Mouse (Mus musculus) limb, embryonic 11.5 days (tissue): ENCODE data around the gene Rad21l. TPM values are rescaled to one million over a fixed set of nuclear protein-coding genes. Genes with fewer than 3 reads are reported as not detected.
A peak's percentile ranks its signal among the peaks of the same experiment; 100 is the strongest.

Experiments used
- ATAC-seq: fragments of 200-750 bp; cut with Nextera tagmentation; 2 replicates; pipeline ENCODE4 v1.8.0; 2017; ENCODE audit warnings: low read depth; ENCODE audit not compliant: insufficient number of reproducible peaks, low FRiP score, low TSS enrichment
- DNase-seq: peaks from one replicate; pipeline ENCODE4 v3.0.0-alpha.2; 2015; ENCODE audit warnings: low spot score
- H3K27ac ChIP-seq: fragments of 300-500 bp; sonication (generic); replicated peaks from 2 replicates; pipeline ENCODE4 v1.5.1; 2014; ENCODE audit warnings: low read depth, mild to moderate bottlenecking, low read length
- H3K27me3 ChIP-seq: fragments of 300-500 bp; sonication (generic); 2 replicates; pipeline ENCODE4 v1.6.1; 2014; ENCODE audit warnings: mild to moderate bottlenecking, low read length, mixed read lengths; ENCODE audit not compliant: control insufficient read depth, insufficient read depth
- H3K36me3 ChIP-seq: fragments of 300-500 bp; sonication (generic); 2 replicates; pipeline ENCODE4 v1.6.1; 2014; ENCODE audit warnings: mild to moderate bottlenecking, low read length, moderate library complexity, mixed read lengths; ENCODE audit not compliant: control insufficient read depth, insufficient read depth
- H3K4me1 ChIP-seq: fragments of 300-500 bp; sonication (generic); 2 replicates; pipeline ENCODE4 v1.6.1; 2014; ENCODE audit warnings: low read length, mixed read lengths; ENCODE audit not compliant: control insufficient read depth, insufficient read depth
- H3K4me2 ChIP-seq: fragments of 300-500 bp; sonication (generic); 2 replicates; pipeline ENCODE4 v1.6.1; 2014; ENCODE audit warnings: low read depth, mild to moderate bottlenecking, moderate library complexity; ENCODE audit not compliant: severe bottlenecking
- H3K4me3 ChIP-seq: fragments of 300-500 bp; sonication (generic); 2 replicates; pipeline ENCODE4 v1.5.1; 2014; ENCODE audit warnings: low read depth, low read length
- H3K9ac ChIP-seq: fragments of 300-500 bp; sonication (generic); 2 replicates; pipeline ENCODE4 v1.6.1; 2014; ENCODE audit warnings: mild to moderate bottlenecking, low read length
- H3K9me3 ChIP-seq: fragments of 300-500 bp; sonication (generic); 2 replicates; pipeline ENCODE4 v1.6.1; 2016; ENCODE audit warnings: low read length; ENCODE audit not compliant: control insufficient read depth
- WGBS: fragments of 180-500 bp; shearing (Covaris S2); extraction: QIAGEN DNeasy Blood & Tissue Kit; methylation state at CpG from one replicate; pipeline ENCODE4 v1.1.7; 2014; 5-methylcytosine and 5-hydroxymethylcytosine counted together
- polyA plus RNA-seq: library from polyadenylated mRNA; unstranded; fragments of >200 nt; fragmentation: Nextera tagmentation; extraction: Ambion mirVana; gene quantifications from 2 replicates; pipeline ENCODE4 v1.2.1, GENCODE M21; 2014

The Rad21l gene
- polyA plus RNA-seq, 1 experiment from 2014 or later, result not detected

DNA sequence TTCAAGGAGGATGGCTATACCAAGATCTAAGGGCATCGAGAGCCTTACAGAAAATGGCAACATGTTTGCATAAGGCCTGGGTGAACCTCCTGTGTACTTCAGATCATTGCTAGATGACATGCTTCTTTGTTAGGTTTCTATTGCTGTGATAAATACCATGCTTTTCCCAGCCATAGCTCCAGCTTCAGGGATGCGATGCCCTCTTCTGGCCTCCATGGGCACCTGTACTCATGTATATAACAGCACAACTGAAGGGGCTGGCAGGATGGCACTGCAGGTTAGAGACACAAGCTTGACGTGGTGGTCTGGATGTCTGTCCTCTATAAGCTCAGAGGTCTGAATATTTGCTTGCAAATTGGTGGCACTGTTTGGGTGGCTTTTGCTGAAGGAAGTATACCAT lies 14.0 kb upstream of the Rad21l start:
- DNase-seq, result peak; percentile 23
- Histone ChIP-seq H3K27ac (no peak overlapping the region), H3K9ac (no peak overlapping the region), H3K36me3 (no peaks in the 10 kb centered on the region), H3K4me2 (no peak overlapping the region), H3K4me1 (no peaks in the 10 kb centered on the region), H3K27me3 (no peaks in the 10 kb centered on the region), H3K4me3 (no peak overlapping the region), H3K9me3 (no peaks in the 10 kb centered on the region)
- 57% methylated on average over 3 of the region's 3 CpGs for WGBS
- no peak for ATAC-seq

DNA sequence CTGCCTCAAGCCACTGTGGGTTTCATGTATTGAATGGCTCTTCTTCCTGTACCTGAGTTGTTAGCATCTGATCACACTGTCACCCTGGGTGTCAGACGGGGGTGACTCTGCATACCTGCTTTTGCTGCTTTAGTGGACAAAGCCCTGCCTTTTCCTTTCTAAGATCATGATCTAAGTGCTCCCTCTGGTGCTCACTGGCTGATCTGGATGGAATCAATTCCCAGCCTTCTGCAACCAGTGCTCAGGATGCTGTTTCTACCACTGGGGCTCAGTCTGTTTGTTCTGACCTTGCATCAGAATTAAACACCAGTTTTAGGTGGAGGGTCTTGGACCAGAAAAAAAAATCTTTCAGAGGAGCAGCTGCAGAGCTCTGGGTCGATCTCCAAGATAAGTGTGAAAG lies 7.9 kb upstream of the Rad21l start:
- Histone ChIP-seq H3K9ac (no peak overlapping the region), H3K27me3 (no peaks in the 10 kb centered on the region), H3K4me1 (no peaks in the 10 kb centered on the region), H3K36me3 (no peaks in the 10 kb centered on the region), H3K9me3 (no peaks in the 10 kb centered on the region), H3K27ac (no peak overlapping the region), H3K4me3 (no peak overlapping the region), H3K4me2 (no peak overlapping the region)
- no peak for DNase-seq
- 0 out of 2 replicates have a peak, but pooled peaks have one; percentile 21 for ATAC-seq
- 57% methylated on average over 2 of the region's 2 CpGs for WGBS

DNA sequence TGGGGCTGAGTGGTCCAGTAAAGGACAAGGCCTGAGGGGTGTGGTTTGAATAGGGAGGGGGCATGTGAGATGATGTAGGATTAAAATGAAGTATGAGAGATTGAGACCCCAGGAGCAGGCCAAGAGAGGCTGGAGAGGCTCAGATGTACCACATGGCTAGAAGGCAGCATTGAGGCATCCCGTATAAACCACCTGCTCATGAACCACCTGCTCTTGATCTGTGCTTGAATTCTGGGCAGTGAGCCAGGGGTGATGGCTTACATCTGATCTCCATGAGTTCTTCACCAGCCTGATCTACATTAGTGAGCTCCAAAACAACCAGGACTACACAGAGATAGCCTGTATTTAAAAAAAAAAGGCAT lies 2.6 kb upstream of the Rad21l start:
- H3K9ac ChIP-seq, result no peak overlapping the region
- H3K9me3 ChIP-seq, result no peaks in the 10 kb centered on the region
- H3K27ac ChIP-seq, result no peak overlapping the region
- WGBS, result 83% methylated on average over 1 of the region's 1 CpGs
- no peaks in the 10 kb centered on the region for H3K36me3 ChIP-seq
- H3K4me1 ChIP-seq, result no peaks in the 10 kb centered on the region
- H3K27me3 ChIP-seq, result peaks cover 3% of the 10 kb centered on the region; the same call in 1 of the 2 replicates
- no peak overlapping the region for H3K4me3 ChIP-seq
- DNase-seq, result no peak
- no peak overlapping the region for H3K4me2 ChIP-seq
- ATAC-seq, result 0 out of 2 replicates have a peak, but pooled peaks have one; percentile 6

DNA sequence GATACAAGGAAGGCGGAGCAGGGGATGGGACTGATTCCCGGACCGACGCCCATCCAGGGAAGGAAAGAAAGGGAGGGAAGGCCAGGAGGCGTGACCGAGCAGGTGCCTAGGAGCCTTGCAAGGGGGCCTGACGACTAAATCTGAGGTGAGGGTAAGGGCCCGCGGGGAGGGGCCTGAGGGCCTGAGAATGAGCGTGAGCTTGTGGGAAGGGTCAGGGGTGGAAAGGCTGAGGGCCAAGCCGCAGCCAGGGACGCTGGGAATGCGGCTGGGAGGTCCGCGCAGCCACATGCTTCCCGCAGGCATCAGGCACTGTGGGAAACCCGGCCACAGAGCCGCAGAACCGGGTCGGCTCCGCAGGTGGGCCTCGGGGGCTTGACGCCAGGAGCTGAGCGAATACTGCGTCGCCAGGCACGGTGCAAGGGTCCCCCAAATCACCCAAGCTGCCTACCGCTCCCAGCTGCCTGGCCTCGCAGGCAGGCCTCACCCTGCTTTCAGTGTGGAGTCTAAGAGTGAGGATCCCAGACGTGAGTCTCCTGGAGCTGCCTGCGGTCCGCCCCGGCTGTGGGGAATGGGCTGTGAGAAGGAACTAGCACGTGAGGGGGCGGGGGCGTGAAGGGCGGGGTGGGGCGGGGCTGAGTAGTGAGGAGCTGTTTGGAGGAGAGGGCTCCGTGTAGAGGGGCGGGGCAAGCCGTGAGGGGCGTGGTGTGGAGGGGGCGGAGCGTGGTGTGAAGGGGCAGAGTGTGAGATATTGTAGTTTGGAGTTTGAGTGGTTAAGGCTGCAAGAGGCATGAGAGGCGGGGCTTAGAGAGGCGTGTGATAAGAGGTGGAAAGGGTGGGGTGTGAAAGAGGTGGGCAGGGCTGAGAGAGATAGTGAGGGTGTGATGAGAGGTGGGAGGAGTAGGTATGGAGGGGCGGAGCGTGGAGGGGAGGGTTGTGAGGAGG lies 2.0 kb upstream of the Rad21l start:
- H3K9ac ChIP-seq, result no peak overlapping the region
- H3K27me3 ChIP-seq, result peaks cover 3% of the 10 kb centered on the region; the same call in 1 of the 2 replicates
- no peak for DNase-seq
- H3K9me3 ChIP-seq, result no peaks in the 10 kb centered on the region
- ATAC-seq, result peak; percentile 47; the same call in 1 of the 2 replicates
- H3K4me3 ChIP-seq, result no peak overlapping the region
- H3K4me2 ChIP-seq, result no peak overlapping the region
- WGBS, result 37% methylated on average over 47 of the region's 48 CpGs
- no peaks in the 10 kb centered on the region for H3K4me1 ChIP-seq
- no peaks in the 10 kb centered on the region for H3K36me3 ChIP-seq
- H3K27ac ChIP-seq, result no peak overlapping the region

DNA sequence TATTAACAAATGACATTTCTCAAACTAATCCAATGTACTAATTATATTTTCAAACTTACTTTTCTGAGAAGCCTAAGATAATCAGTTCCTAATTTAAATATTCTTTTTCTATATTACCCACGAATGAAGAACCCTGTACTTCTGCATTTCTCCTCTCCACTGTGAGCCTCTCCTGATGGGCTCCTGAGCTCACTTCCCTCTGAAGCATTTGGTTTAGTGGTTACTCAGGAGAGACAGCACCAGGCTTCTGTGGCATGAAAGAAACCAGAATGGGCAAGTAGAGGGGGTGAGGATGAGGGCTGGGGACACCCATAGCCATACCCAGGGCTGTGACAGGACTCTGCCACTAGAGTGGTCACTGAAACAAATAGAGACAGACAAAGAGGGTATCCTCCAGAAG lies 16.3 kb downstream of the Rad21l start:
- Histone ChIP-seq H3K9ac (no peak overlapping the region), H3K27ac (no peak overlapping the region), H3K9me3 (no peaks in the 10 kb centered on the region), H3K4me1 (no peaks in the 10 kb centered on the region), H3K4me3 (no peak overlapping the region), H3K27me3 (no peaks in the 10 kb centered on the region), H3K36me3 (no peaks in the 10 kb centered on the region), H3K4me2 (no peak overlapping the region)
- DNase-seq, result no peak
- 67% methylated on average over 1 of the region's 1 CpGs for WGBS
- no peak for ATAC-seq

DNA sequence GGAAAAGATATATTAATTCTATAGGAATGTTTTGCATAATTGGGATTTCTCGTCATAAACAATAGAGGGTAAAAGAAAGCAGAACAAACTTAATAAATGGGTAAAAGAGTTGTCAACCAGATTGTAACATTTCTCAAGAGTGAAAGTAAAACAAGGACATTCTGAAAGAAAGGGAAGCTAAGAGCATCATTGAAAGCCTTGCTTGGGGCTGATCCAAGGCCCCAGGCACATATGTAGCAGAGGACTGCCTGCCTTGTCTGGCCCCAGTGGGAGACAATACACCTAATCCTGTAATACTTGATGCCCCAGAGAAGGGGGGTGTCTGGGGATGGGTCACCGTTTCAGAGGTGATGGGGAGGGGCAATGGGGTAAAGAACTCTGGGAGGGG lies 32.3 kb downstream of the Rad21l start:
- DNase-seq (no peak), ATAC-seq (no peak)
- no peak overlapping the region for H3K27ac ChIP-seq
- WGBS, result 82% methylated on average over 2 of the region's 2 CpGs
- peaks cover 25% of the 10 kb centered on the region for H3K27me3 ChIP-seq
- no peak overlapping the region for H3K4me2 ChIP-seq
- no peaks in the 10 kb centered on the region for H3K36me3 ChIP-seq
- no peak overlapping the region for H3K9ac ChIP-seq
- no peaks in the 10 kb centered on the region for H3K9me3 ChIP-seq
- H3K4me1 ChIP-seq, result no peaks in the 10 kb centered on the region
- H3K4me3 ChIP-seq, result no peak overlapping the region

DNA sequence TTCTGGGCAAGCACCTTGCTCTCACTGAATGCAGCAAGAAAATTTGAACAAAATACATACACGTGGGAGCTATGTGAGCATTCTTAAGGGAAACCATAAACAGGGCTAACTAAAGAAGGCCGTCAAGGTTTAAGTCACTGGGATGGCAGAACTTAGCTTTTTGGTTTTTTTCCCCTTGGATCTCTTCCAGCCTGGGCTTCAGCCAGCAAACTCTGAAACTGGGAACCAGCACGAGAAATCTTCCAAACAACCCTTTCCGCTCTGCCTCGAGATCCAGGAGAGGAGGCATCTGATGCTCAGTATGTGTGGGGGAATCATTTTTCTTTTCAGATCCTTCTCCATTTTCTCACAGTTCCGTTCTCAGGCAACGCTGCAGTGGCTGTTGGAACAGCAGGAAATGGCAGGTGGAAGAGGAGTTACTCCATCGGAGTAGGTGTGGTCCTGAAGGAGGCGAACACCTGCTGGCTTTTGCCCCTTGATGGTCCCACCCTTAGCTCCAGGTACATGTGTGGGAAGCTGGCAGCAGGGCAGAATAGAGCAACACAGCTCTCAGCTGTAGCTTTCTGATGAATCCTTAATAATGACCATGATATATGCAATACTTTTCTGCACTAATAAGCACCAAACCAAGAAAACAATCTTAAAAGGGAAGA lies 32.8 kb downstream of the Rad21l start:
- no peak overlapping the region for H3K9ac ChIP-seq
- ATAC-seq, result no peak
- H3K9me3 ChIP-seq, result no peaks in the 10 kb centered on the region
- H3K27ac ChIP-seq, result no peak overlapping the region
- no peaks in the 10 kb centered on the region for H3K4me1 ChIP-seq
- WGBS, result 74% methylated on average over 9 of the region's 9 CpGs
- H3K27me3 ChIP-seq, result peaks cover 30% of the 10 kb centered on the region
- no peak overlapping the region for H3K4me2 ChIP-seq
- no peaks in the 10 kb centered on the region for H3K36me3 ChIP-seq
- no peak for DNase-seq
- H3K4me3 ChIP-seq, result no peak overlapping the region

DNA sequence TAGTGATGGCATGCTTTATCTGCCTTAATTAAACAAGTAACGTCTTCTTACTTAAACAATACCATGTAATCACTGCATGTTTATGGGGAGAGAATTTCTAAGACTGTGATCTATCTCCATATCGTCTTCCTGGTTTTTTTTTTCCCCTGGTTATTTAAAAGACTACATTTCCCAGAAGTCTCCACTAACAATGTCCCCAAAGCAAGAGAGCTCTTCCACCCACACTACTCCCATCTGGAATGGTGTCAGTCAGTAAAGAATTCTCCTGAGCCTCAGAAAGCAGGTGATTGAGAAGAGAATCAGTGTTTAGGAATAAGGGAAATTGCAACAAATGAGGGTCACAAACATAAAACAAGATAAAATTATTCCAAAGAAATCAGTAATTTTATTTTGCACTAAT lies 33.4 kb downstream of the Rad21l start:
- H3K4me1 ChIP-seq, result no peaks in the 10 kb centered on the region
- 32% methylated on average over 2 of the region's 2 CpGs for WGBS
- DNase-seq, result no peak
- no peaks in the 10 kb centered on the region for H3K9me3 ChIP-seq
- no peaks in the 10 kb centered on the region for H3K36me3 ChIP-seq
- no peak overlapping the region for H3K9ac ChIP-seq
- ATAC-seq, result no peak
- no peak overlapping the region for H3K4me3 ChIP-seq
- H3K4me2 ChIP-seq, result no peak overlapping the region
- H3K27me3 ChIP-seq, result peaks cover 32% of the 10 kb centered on the region
- no peak overlapping the region for H3K27ac ChIP-seq
